Mouse (Mus musculus) gastrocnemius, postnatal 36 days (tissue): Measurements from ENCODE around the gene Fbxw24. TPM values are rescaled to one million over a fixed set of nuclear protein-coding genes. Genes with fewer than 3 reads are reported as not detected.
"Not testable (repeated sequence)": the region's sequence is repeated elsewhere in the genome, so short reads cannot be mapped to it uniquely, and the experiment has no call there.

Experiments
- DNase-seq, 2 experiments: peaks; one replicate each; pipeline ENCODE4 v3.0.0; 2022
- intact Hi-C: fragments of 180-260 bp; cut with DNase I; formaldehyde crosslinking; loops from one replicate; pipeline ENCODE4 v1.15.1; 2025
- long read RNA-seq, 2 experiments: library from polyadenylated mRNA; stranded (forward); transcript quantifications; one replicate each; pipeline ENCODE4 v2.0.0; 2021
- total RNA-seq, 2 experiments: library from RNA; stranded (reverse); gene quantifications; 2 replicates each; pipeline ENCODE4 v1.2.3; 2021

Fbxw24 gene
- total RNA-seq = not detected
- long read RNA-seq, experiment 1 = 0 reads
- long read RNA-seq, experiment 2 = 0 reads

DNA sequence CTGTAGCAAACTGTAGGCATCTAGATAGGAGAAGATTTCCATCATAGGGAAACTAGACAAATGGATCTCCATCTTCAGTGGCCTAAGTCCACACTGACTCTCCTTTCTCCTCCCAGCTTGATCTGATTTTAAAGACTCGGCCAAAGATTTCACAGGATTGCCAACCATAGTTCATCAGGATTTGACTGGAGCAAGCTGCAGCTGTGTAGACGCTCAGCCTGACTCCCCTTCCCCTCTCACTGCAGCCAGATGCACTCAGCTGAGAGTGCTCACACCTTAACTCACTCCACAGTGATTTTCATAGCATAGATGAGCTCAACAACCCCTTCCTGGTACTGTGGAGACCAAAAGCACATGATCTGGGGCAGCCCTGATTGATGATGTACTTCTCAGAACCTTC, at the start of gene Fbxw24:
TSS of gene Fbxw24 (minus strand) at position 101 of the 400 bp plus-strand sequence.
- intact Hi-C loops, DNase-seq: not testable (repeated sequence)

DNA sequence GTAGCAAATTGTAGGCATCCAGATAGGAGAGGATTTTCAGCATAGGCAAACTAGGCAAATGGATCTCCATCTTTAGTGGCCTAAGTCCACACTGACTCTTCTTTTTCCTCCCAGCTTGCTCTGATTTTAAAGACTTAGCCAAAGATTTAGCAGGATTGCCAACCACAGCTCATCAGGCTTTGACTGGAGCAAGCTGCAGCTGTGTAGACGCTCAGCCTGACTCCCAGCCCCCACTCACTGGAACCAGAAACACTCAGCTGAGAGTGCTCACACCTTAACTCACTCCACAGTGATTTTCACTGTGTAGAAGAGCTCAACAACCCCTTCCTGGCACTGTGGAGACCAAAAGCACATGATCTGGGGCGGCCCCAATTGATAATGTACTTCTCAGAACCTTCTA, 38.7 kb upstream of the Fbxw24 start, which contains the start of gene Fbxw25:
TSS of gene Fbxw25 (minus strand) at position 101 of the 400 bp plus-strand sequence.
- intact Hi-C loops, DNase-seq: not testable (repeated sequence)

DNA sequence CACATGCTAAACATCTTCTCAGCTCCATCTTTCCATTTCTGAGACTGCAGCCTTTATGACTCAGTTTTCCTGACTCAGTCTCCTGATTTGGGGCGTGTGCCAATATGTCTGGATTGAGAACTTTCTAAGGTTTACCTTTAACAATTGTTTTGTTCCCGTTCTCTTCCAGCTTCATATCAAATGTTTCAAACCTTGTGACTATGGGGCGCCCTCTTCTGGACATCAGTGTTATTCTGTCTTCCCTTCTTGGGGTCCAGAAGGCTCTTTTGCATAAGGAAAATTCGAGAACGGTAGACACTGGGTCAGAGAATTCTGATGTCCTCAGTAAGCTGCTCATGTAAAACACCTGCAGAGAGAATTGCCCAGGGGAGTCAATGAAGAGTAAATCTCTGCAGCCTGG, 19.0 kb downstream of the Fbxw24 start:
- DNase-seq, intact Hi-C loops: not testable (repeated sequence)

DNA sequence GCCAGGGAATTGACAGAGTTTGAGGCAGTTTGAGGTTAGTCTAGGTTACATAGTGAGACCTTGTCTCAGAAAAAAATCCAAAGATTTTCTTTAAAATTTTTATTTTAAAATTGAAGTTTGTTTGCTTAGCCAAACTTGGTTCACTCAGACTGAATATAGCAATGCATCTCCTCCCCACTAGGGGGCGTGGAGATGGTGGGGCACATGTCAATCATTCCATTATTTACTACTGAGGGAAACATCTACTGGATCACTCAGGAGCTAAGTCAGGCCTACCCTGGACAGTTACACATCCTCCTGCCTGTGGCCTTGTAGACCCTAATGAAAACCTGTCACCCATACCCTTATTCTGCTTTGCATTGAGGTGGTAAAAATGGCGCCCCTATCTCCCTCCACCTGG, 23.7 kb downstream of the Fbxw24 start:
- intact Hi-C loops, DNase-seq: not testable (repeated sequence)

GRCm38 (mm10) chr9:109597226-109597625, 28.6 kb downstream of the Fbxw24 start:
- intact Hi-C loops = no loop called here
- DNase-seq = no peak

DNA sequence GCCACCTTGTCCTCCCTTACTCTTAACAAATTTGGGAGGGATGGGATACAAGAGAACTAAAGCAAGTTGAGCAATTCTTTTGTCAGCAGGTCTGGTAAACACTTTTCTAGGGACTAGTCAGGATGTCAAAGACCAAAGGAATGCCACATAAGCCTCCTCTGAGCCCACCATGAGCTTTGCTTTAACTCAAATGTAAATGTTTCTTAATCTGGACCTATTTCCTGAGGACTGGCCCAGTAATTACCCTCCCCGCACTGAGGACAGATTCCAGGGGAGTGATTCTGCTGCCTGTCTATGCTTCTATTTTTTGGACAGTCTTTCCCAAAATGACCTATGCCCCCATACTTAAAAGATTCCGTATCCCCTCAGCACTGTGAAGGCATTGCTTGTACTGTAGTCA, 31.0 kb downstream of the Fbxw24 start:
- DNase-seq = no peak
- intact Hi-C loops = no loop called here

GRCm38 (mm10) chr9:109568162-109568561, 57.7 kb downstream of the Fbxw24 start, which contains the start of gene Fbxw15:
Gene Fbxw15 (minus strand): TSS chr9:109568262.
- intact Hi-C loops, DNase-seq: not testable (repeated sequence)

DNA sequence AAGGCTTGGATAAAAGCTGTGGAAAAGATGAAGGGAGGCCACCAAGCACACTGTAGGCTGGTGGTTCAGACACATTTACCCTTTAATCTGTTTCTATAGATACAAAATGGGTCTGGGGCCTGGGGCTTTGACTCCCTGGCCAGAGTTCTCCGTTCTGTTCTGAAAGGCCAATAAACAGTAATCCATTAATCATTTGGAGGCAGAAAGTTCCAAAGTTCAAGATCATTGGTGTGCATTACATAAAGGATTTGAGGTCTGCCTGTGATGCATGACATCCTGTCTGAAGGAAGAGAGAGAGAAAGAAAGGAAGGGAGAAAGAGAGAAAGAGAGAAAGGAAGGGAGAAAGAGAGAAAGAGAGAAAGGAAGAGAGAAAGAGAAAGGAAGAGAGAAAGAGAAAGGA, 60.3 kb downstream of the Fbxw24 start:
- DNase-seq = no peak
- intact Hi-C loops = no loop called here

- DNase-seq, intact Hi-C loops: not testable (repeated sequence)
Observed at GRCm38 (mm10) chr9:109562106-109562505, 63.8 kb downstream of the Fbxw24 start.

- no peak for DNase-seq
- intact Hi-C loops = no loop called here
Observed at GRCm38 (mm10) chr9:109552483-109552882, 73.4 kb downstream of the Fbxw24 start.

Other genes with a start within 250 kb of the Fbxw24 start
- gene Fbxw22, start 221.8 kb downstream of the Fbxw24 start, total RNA-seq = not detected
- not detected for gene Fbxw16, start 176.9 kb downstream of the Fbxw24 start, total RNA-seq
- not detected for gene Fbxw19, start 130.2 kb downstream of the Fbxw24 start, total RNA-seq
- gene Fbxw15, start 57.8 kb downstream of the Fbxw24 start, total RNA-seq = not detected
- gene Fbxw25, start 38.6 kb upstream of the Fbxw24 start, total RNA-seq = not detected
- not detected for gene Fbxw18, start 76.6 kb upstream of the Fbxw24 start, total RNA-seq
- not detected for gene Fbxw26, start 120.0 kb upstream of the Fbxw24 start, total RNA-seq
- not detected for gene Fbxw27, start 164.6 kb upstream of the Fbxw24 start, total RNA-seq
- not detected for gene Spink8, start 186.2 kb upstream of the Fbxw24 start, total RNA-seq
- gene Nme6, start 206.7 kb upstream of the Fbxw24 start, total RNA-seq = 10 to 100 TPM; 25.2 to 29.4 TPM
- gene Camp, start 223.6 kb upstream of the Fbxw24 start, total RNA-seq = not detected
- 1 to 10 TPM; 3.4 to 4.2 TPM for gene Cdc25a, start 249.5 kb upstream of the Fbxw24 start, total RNA-seq